Mouse (Mus musculus): ENCODE data around the gene Rgs6. TPM values are rescaled to one million over a fixed set of nuclear protein-coding genes. Genes with fewer than 3 reads are reported as not detected.

Gene Rgs6
- total RNA-seq, 4 experiments from 2014 or later = 0.22 to 1.1 (median 0.43) TPM

GRCm38 (mm10) chr12:82972661-82973060 is 384.6 kb downstream of the Rgs6 start:
- DNase-seq (ENCODE audit: low spot score in 2 of 2) = no peak

GRCm38 (mm10) chr12:82973771-82974170 is 385.7 kb downstream of the Rgs6 start:
- no peak for DNase-seq (ENCODE audit: low spot score in 2 of 2)

GRCm38 (mm10) chr12:82978275-82978674 is 390.2 kb downstream of the Rgs6 start:
- no peak for DNase-seq (ENCODE audit: low spot score in 2 of 2)

- DNase-seq (ENCODE audit: low spot score in 2 of 2) = no peak
These were observed 394.6 kb downstream of the Rgs6 start for GRCm38 (mm10) chr12:82982716-82983115.

- DNase-seq (ENCODE audit: low spot score in 2 of 2) = no peak
These were observed 397.2 kb downstream of the Rgs6 start for GRCm38 (mm10) chr12:82985300-82985699.

- DNase-seq (ENCODE audit: low spot score in 2 of 2) = no peak
These were observed 399.6 kb downstream of the Rgs6 start for GRCm38 (mm10) chr12:82987661-82988060.

GRCm38 (mm10) chr12:82993905-82994304 is 405.8 kb downstream of the Rgs6 start:
- DNase-seq (ENCODE audit: low spot score in 2 of 2) = no peak

DNA sequence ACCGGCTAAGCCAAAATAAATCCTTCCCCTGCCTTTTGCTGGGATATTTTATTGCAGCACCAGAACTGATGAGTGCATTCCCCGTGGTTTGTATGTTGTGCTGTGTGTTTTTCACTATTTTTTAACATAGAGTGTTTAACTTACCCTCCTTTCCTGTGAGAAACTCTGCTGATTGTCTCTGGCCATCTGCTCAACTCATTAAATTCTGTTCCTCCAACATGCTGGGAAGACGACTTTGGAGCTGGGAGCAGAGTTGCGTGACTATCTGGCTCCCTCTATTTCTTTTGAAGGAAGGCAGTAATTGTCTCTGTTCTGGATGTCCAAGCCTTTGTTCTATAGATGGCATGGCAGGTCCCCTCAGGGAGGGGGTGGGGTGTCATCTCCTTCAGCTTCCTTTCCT is 408.7 kb downstream of the Rgs6 start:
- DNase-seq (ENCODE audit: low spot score in 2 of 2) = no peak

DNA sequence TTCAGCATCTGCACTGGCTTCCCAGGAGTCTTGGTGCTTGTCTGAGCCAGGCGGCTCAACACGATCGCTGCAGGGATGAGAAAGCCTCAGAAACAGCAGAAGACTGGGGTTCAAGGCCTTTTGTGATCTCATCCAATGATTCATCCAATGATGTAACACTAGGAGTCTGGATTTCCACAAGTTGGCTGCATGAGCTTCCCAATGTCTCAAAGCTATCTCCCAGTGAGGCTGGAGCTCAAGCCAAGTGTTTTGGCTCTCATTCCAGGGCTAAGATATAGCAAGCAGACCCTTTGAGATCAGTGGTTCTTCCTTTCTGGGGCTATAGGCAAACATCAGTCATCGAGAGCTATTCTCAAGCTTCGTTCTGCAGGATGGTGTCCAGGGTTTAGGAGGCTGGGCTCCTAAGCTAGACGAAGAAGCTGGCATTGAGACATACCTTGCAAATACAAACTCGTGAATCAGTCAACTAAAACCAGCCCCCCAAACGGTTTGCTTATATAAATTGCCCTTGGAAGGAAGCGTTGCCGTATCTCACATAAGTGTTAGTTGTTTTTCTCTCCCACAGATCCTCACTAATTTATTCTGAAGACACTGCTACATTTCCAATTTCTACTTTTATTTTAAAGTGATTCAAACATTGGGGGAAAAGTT is 410.7 kb downstream of the Rgs6 start:
- DNase-seq (ENCODE audit: low spot score in 2 of 2) = peak in 1 of 2 experiments; percentile 21

DNA sequence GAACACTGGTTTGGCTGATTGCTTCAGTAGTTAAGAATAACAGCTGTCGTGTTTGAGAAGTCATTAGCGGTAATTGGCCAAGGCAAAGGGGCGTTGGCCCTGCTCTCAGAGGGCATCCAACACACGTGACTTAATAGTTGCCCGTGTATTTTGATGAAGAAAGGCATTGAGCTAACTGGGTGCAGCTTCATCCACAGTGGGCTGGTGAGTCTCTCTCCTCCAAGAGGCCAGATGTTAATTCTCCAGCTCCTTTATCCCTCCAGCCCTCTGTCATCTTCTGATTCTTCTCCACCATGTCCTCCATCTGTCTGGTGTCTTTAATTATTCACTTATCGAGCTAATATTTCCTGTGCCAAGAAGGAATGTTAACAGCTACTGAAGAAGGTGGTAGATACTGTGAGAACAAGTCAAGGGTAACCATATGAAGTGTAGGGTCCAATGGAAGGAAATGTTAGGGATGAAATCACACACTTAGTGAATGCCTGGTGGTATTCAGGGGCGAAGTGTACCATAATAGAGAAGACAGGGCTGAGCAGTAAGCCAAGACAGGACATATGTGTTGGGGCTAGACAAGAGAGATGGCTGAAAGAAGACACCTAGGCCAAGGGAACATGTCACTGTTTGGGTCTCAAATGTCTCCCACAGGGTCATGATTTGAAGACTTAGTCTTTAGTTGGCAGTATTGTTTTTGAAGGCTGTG is 411.4 kb downstream of the Rgs6 start:
- DNase-seq (ENCODE audit: low spot score in 2 of 2) = no peak

DNA sequence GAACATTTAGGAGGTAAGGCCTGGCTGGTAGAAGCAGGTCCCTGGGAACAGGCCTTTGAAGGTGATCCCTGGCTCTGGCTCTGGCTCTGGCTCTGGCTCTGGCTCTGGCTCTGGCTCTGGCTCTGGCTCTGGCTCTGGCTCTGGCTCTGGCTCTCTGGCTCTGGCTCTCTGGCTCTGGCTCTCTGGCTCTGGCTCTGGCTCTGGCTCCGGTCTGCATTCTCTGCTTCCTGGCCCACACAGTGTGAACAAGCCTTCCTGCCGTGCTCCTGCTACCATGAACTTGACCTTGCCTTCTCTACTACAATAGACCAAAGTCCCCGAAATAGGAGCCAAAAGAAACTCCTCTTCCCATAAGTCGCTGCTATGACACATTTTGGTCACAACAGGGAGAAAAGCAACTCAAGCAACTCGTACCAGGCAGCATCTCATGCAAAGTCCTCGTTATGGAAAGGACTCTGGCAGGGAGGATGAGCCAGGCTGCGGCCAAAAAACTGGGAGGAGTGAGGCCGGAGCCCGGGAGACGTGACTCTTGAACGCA is 412.0 kb downstream of the Rgs6 start:
- DNase-seq (ENCODE audit: low spot score in 2 of 2) = peak; percentile 18 to 40

- no peak for DNase-seq (ENCODE audit: low spot score in 2 of 2)
These were observed 412.9 kb downstream of the Rgs6 start for GRCm38 (mm10) chr12:83000957-83001356.

DNA sequence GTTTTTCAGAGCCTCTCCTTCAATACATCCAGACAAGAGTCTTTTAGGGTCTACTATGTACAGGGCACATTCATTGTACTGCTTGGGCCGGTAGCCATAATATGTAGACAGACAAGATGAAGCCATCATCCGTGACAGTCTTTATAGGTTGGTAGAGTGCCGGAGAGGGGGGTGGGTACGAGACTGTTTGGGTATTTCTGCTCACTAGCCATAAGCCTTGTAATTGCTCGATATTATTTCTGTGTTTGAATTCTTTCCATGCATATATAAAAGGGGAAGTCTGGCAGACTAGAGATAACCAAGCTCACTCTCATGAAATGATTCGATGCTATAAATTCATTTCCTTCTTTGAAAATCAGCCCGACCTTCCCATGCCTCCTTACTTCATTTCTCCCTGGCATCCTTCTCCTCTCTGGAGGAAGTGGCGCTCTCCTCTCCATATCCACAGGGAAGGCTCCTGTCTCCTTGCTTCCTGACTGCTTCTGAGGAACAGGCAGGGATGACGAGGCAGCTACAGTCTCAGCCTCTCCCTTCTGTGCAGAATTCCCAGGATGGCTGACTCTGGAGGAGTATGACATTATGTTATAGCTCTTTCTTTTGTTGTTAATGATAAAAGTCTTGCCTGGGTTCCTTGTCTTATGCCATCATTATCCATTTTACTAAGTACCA is 416.1 kb downstream of the Rgs6 start:
- DNase-seq (ENCODE audit: low spot score in 2 of 2) = no peak

- DNase-seq (ENCODE audit: low spot score in 2 of 2) = no peak
These were observed 423.0 kb downstream of the Rgs6 start for GRCm38 (mm10) chr12:83011056-83011565.

DNA sequence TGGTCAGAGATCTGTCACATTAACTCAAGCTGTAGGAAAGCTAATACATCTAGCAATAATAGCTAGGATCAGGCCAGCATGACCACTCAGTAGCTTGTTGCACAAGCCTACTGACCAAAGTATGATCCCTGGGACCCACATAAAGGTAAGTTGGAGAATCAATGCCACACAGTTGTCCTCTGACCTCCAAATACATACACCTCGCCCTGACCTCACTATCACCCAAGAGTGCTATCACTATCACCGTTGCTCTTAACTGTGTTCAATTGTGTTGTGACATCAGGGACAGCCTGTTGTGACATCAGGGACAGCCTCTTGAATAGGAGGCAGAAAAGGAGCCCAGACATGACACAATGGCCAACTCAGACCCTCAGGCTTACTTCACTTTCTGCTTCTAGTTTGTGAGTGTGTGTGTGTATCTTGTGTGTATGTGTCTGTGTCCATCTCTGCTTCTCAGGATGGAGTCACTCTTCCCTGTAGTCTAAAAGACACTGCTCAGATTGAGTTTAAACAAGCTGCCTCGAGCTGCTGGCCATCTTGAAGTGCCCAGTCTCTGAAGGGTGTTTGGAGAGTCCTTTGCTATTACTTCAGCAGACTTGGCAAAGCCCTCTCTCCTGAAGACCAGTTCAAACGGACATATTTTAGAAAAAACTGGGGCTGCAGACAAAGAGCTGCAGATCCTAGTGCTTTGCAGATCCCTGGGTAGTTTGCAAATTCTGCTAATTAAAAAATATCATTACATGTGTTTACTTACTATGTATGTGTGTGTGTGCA is 426.0 kb downstream of the Rgs6 start:
- no peak for DNase-seq (ENCODE audit: low spot score in 2 of 2)

- DNase-seq (ENCODE audit: low spot score in 2 of 2) = no peak
These were observed 426.8 kb downstream of the Rgs6 start for GRCm38 (mm10) chr12:83014848-83015247.

GRCm38 (mm10) chr12:83015366-83015765 is 427.3 kb downstream of the Rgs6 start:
- DNase-seq (ENCODE audit: low spot score in 2 of 2) = no peak

GRCm38 (mm10) chr12:83016486-83016885 is 428.4 kb downstream of the Rgs6 start:
- no peak for DNase-seq (ENCODE audit: low spot score in 2 of 2)

DNA sequence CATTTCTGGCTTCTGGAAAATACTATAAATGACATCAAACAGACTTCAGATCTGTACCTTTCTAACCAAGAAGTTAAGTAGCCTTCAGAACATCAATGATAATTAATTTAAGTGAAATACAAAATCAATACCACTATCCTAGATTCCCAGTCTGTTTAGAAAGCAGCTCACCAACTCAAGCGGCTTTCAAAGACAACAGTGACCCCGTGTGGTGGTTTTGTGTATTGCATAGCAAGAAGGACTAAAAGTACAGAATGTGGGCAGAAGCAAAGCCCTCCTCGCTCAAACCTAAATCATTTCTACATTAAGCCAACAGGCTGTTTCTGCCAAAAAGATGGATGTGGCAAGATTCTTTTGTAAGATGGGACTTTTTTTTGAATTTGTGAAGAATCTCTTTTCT is 429.9 kb downstream of the Rgs6 start:
- DNase-seq (ENCODE audit: low spot score in 2 of 2) = peak; percentile 37 to 38

DNA sequence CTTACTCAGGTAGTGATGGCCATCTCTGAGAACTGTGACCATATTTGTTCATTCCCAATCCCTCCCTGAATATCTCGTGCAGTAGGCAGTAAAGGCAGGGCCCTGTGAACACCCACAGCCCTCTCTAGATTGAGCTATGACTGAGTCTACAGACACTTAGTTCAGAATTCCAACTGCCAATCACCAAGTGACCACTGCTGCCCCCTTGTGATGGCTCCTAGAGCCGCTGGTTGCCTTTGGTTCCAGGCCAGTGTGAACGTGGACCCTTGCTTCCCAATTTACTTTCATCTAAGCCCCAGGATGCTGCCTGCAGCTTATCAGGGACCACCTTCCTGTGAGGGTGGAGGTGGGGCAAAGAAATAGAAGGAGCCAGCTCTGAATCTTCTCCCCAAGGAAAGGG is 438.9 kb downstream of the Rgs6 start:
- DNase-seq (ENCODE audit: low spot score in 2 of 2) = no peak

- DNase-seq (ENCODE audit: low spot score in 2 of 2) = no peak
These were observed 445.2 kb downstream of the Rgs6 start for GRCm38 (mm10) chr12:83033171-83033835.
